Mouse (Mus musculus): ENCODE data around the gene Sobp. TPM values are rescaled to one million over a fixed set of nuclear protein-coding genes. Genes with fewer than 3 reads are reported as not detected.
A peak's percentile ranks its signal among the peaks of the same experiment; 100 is the strongest.

The Sobp gene
- 0.29 and 0.31 TPM in 2 replicates for polyA plus RNA-seq (2015; fragmentation: Nextera tagmentation; extraction: Ambion mirVana)

- H3K9me3 ChIP-seq (ENCODE audit: control insufficient read depth, low read length): no peaks in the 10 kb centered on the region
- WGBS: under 1% methylated on average over 43 of the region's 91 CpGs
- no peaks in the 10 kb centered on the region for H3K36me3 ChIP-seq (ENCODE audit: control insufficient read depth, insufficient read depth, low read length)
- peak; percentile 70 for ATAC-seq (ENCODE audit: low read depth)
- peak within 1 kb of the TSS; percentile 67 for H3K9ac ChIP-seq (ENCODE audit: low read length)
- H3K4me1 ChIP-seq (replicated peaks; ENCODE audit: control insufficient read depth, insufficient read depth, low read length): peaks cover 14% of the 10 kb centered on the region
- H3K4me3 ChIP-seq (ENCODE audit: low read length): peak within 1 kb of the TSS; percentile 74
- peak within 1 kb of the TSS; percentile 99 for H3K4me2 ChIP-seq (ENCODE audit: low read depth, low read length)
- H3K27me3 ChIP-seq (ENCODE audit: control insufficient read depth, insufficient read depth, low read depth, low read length): peaks cover 52% of the 10 kb centered on the region
- no peak within 1 kb of the TSS for H3K27ac ChIP-seq (ENCODE audit: low read length)
Measured at GRCm38 (mm10) chr10:43174326-43175155, at the start of gene Sobp, which contains the start of gene 9030612E09Rik. TSS of gene Sobp (minus strand) at chr10:43174530. TSS of gene 9030612E09Rik (plus strand) at chr10:43174704.

GRCm38 (mm10) chr10:43223391-43223790 is 49.1 kb upstream of the Sobp start:
- Histone ChIP-seq H3K4me2 (ENCODE audit: low read depth, low read length) (no peak overlapping the region), H3K9me3 (ENCODE audit: control insufficient read depth, low read length) (no peaks in the 10 kb centered on the region), H3K4me1 (replicated peaks; ENCODE audit: control insufficient read depth, insufficient read depth, low read length) (peaks cover 8% of the 10 kb centered on the region), H3K4me3 (ENCODE audit: low read length) (no peak overlapping the region), H3K27me3 (ENCODE audit: control insufficient read depth, insufficient read depth, low read depth, low read length) (no peaks in the 10 kb centered on the region), H3K27ac (ENCODE audit: low read length) (no peak overlapping the region), H3K36me3 (ENCODE audit: control insufficient read depth, insufficient read depth, low read length) (no peaks in the 10 kb centered on the region), H3K9ac (ENCODE audit: low read length) (no peak overlapping the region)
- WGBS: 88% methylated on average over 2 of the region's 2 CpGs
- no peak for ATAC-seq (ENCODE audit: low read depth)

- peak overlapping the region; percentile 90 for H3K4me3 ChIP-seq (ENCODE audit: low read length)
- no peaks in the 10 kb centered on the region for H3K36me3 ChIP-seq (ENCODE audit: control insufficient read depth, insufficient read depth, low read length)
- peaks cover 8% of the 10 kb centered on the region for H3K4me1 ChIP-seq (replicated peaks; ENCODE audit: control insufficient read depth, insufficient read depth, low read length)
- WGBS: 0% methylated on average over 25 of the region's 25 CpGs
- peak overlapping the region; percentile 89 for H3K9ac ChIP-seq (ENCODE audit: low read length)
- ATAC-seq (ENCODE audit: low read depth): peak; percentile 51
- no peaks in the 10 kb centered on the region for H3K9me3 ChIP-seq (ENCODE audit: control insufficient read depth, low read length)
- peak overlapping the region; percentile 89 for H3K27ac ChIP-seq (ENCODE audit: low read length)
- no peaks in the 10 kb centered on the region for H3K27me3 ChIP-seq (ENCODE audit: control insufficient read depth, insufficient read depth, low read depth, low read length)
- H3K4me2 ChIP-seq (ENCODE audit: low read depth, low read length): peak overlapping the region; percentile 80
Measured at GRCm38 (mm10) chr10:43221659-43222058, 47.3 kb upstream of the Sobp start.

GRCm38 (mm10) chr10:43220910-43221625 is 46.7 kb upstream of the Sobp start, which contains the start of gene Pdss2:
TSS of gene Pdss2 (plus strand) at chr10:43221486.
- Histone ChIP-seq H3K36me3 (ENCODE audit: control insufficient read depth, insufficient read depth, low read length) (no peaks in the 10 kb centered on the region), H3K27me3 (ENCODE audit: control insufficient read depth, insufficient read depth, low read depth, low read length) (no peaks in the 10 kb centered on the region), H3K27ac (ENCODE audit: low read length) (peak within 1 kb of the TSS; percentile 89), H3K9ac (ENCODE audit: low read length) (peak within 1 kb of the TSS; percentile 89), H3K4me2 (ENCODE audit: low read depth, low read length) (peak within 1 kb of the TSS; percentile 80), H3K4me1 (replicated peaks; ENCODE audit: control insufficient read depth, insufficient read depth, low read length) (peaks cover 8% of the 10 kb centered on the region), H3K4me3 (ENCODE audit: low read length) (peak within 1 kb of the TSS; percentile 90), H3K9me3 (ENCODE audit: control insufficient read depth, low read length) (no peaks in the 10 kb centered on the region)
- peak; percentile 100 for ATAC-seq (ENCODE audit: low read depth)
- WGBS: under 1% methylated on average over 50 of the region's 50 CpGs

GRCm38 (mm10) chr10:43220479-43220878 is 46.1 kb upstream of the Sobp start:
- WGBS: 12% methylated on average over 7 of the region's 7 CpGs
- H3K4me1 ChIP-seq (replicated peaks; ENCODE audit: control insufficient read depth, insufficient read depth, low read length): peaks cover 8% of the 10 kb centered on the region
- H3K9me3 ChIP-seq (ENCODE audit: control insufficient read depth, low read length): no peaks in the 10 kb centered on the region
- no peaks in the 10 kb centered on the region for H3K27me3 ChIP-seq (ENCODE audit: control insufficient read depth, insufficient read depth, low read depth, low read length)
- no peaks in the 10 kb centered on the region for H3K36me3 ChIP-seq (ENCODE audit: control insufficient read depth, insufficient read depth, low read length)
- peak overlapping the region; percentile 66 for H3K4me2 ChIP-seq (ENCODE audit: low read depth, low read length)
- H3K4me3 ChIP-seq (ENCODE audit: low read length): peak overlapping the region; percentile 90
- H3K27ac ChIP-seq (ENCODE audit: low read length): peak overlapping the region; percentile 89
- no peak for ATAC-seq (ENCODE audit: low read depth)
- H3K9ac ChIP-seq (ENCODE audit: low read length): peak overlapping the region; percentile 89

GRCm38 (mm10) chr10:43217361-43217900 is 43.1 kb upstream of the Sobp start:
- 82% methylated on average over 13 of the region's 13 CpGs for WGBS
- no peak overlapping the region for H3K27ac ChIP-seq (ENCODE audit: low read length)
- no peak overlapping the region for H3K9ac ChIP-seq (ENCODE audit: low read length)
- H3K4me1 ChIP-seq (replicated peaks; ENCODE audit: control insufficient read depth, insufficient read depth, low read length): peaks cover 8% of the 10 kb centered on the region
- H3K27me3 ChIP-seq (ENCODE audit: control insufficient read depth, insufficient read depth, low read depth, low read length): no peaks in the 10 kb centered on the region
- H3K9me3 ChIP-seq (ENCODE audit: control insufficient read depth, low read length): no peaks in the 10 kb centered on the region
- H3K36me3 ChIP-seq (ENCODE audit: control insufficient read depth, insufficient read depth, low read length): no peaks in the 10 kb centered on the region
- no peak for ATAC-seq (ENCODE audit: low read depth)
- no peak overlapping the region for H3K4me3 ChIP-seq (ENCODE audit: low read length)
- no peak overlapping the region for H3K4me2 ChIP-seq (ENCODE audit: low read depth, low read length)

- ATAC-seq (ENCODE audit: low read depth): no peak
- H3K4me2 ChIP-seq (ENCODE audit: low read depth, low read length): no peak overlapping the region
- 0 out of 2 replicates have a peak, but pooled peaks cover 2% of the 10 kb centered on the region for H3K9me3 ChIP-seq (ENCODE audit: control insufficient read depth, low read length)
- H3K4me3 ChIP-seq (ENCODE audit: low read length): no peak overlapping the region
- H3K36me3 ChIP-seq (ENCODE audit: control insufficient read depth, insufficient read depth, low read length): no peaks in the 10 kb centered on the region
- H3K27me3 ChIP-seq (ENCODE audit: control insufficient read depth, insufficient read depth, low read depth, low read length): no peaks in the 10 kb centered on the region
- no peak overlapping the region for H3K27ac ChIP-seq (ENCODE audit: low read length)
- WGBS: 30% methylated on average over 6 of the region's 6 CpGs
- H3K4me1 ChIP-seq (replicated peaks; ENCODE audit: control insufficient read depth, insufficient read depth, low read length): no peaks in the 10 kb centered on the region
- no peak overlapping the region for H3K9ac ChIP-seq (ENCODE audit: low read length)
Measured at GRCm38 (mm10) chr10:43211866-43212265, 37.5 kb upstream of the Sobp start.

- no peaks in the 10 kb centered on the region for H3K36me3 ChIP-seq (ENCODE audit: control insufficient read depth, insufficient read depth, low read length)
- no peak overlapping the region for H3K9ac ChIP-seq (ENCODE audit: low read length)
- no peak overlapping the region for H3K4me3 ChIP-seq (ENCODE audit: low read length)
- no peaks in the 10 kb centered on the region for H3K9me3 ChIP-seq (ENCODE audit: control insufficient read depth, low read length)
- H3K4me2 ChIP-seq (ENCODE audit: low read depth, low read length): no peak overlapping the region
- H3K4me1 ChIP-seq (replicated peaks; ENCODE audit: control insufficient read depth, insufficient read depth, low read length): no peaks in the 10 kb centered on the region
- no peak for ATAC-seq (ENCODE audit: low read depth)
- no peak overlapping the region for H3K27ac ChIP-seq (ENCODE audit: low read length)
- WGBS: 86% methylated on average over 3 of the region's 3 CpGs
- no peaks in the 10 kb centered on the region for H3K27me3 ChIP-seq (ENCODE audit: control insufficient read depth, insufficient read depth, low read depth, low read length)
Measured at GRCm38 (mm10) chr10:43203865-43204264, 29.5 kb upstream of the Sobp start.

- WGBS: 77% methylated on average over 2 of the region's 2 CpGs
- H3K4me3 ChIP-seq (ENCODE audit: low read length): no peak overlapping the region
- H3K9ac ChIP-seq (ENCODE audit: low read length): no peak overlapping the region
- H3K27me3 ChIP-seq (ENCODE audit: control insufficient read depth, insufficient read depth, low read depth, low read length): no peaks in the 10 kb centered on the region
- H3K27ac ChIP-seq (ENCODE audit: low read length): no peak overlapping the region
- H3K36me3 ChIP-seq (ENCODE audit: control insufficient read depth, insufficient read depth, low read length): no peaks in the 10 kb centered on the region
- no peaks in the 10 kb centered on the region for H3K9me3 ChIP-seq (ENCODE audit: control insufficient read depth, low read length)
- no peaks in the 10 kb centered on the region for H3K4me1 ChIP-seq (replicated peaks; ENCODE audit: control insufficient read depth, insufficient read depth, low read length)
- no peak for ATAC-seq (ENCODE audit: low read depth)
- H3K4me2 ChIP-seq (ENCODE audit: low read depth, low read length): no peak overlapping the region
Measured at GRCm38 (mm10) chr10:43200206-43200605, 25.9 kb upstream of the Sobp start.

All from lung, embryonic 16.5 days (tissue).